In genomic region chr9:75312008-75312407, GRCm38 (mm10) we compare ENCODE assay signal across 9 mouse cellular contexts. TPM values are rescaled to one million over a fixed set of nuclear protein-coding genes. Genes with fewer than 3 reads are reported as not detected.
A peak's percentile ranks its signal among the peaks of the same experiment; 100 is the strongest.
DNase-seq lines count a peak whose midpoint lies in the region; ATAC-seq and TF ChIP-seq lines count a peak whose summit lies in the region.
"Had no signal": no experiment of that assay in that cellular context is flagged by ENCODE, and none has a peak within 500 bp of the region (broad histone marks: within the 10 kb centered on the region; RNA-seq: fewer than 3 reads in every experiment).

No protein-coding gene starts in this region.

- H3K4me1 ChIP-seq in G1E (ENCODE audit: insufficient read depth, low read depth, low read length) = peaks cover 12% of the 10 kb centered on the region

- H3K27me3 ChIP-seq in G1E (ENCODE audit: insufficient read depth, low read length) = peaks cover 20% of the 10 kb centered on the region
- H3K27me3 ChIP-seq: lung, embryonic 15.5 days had no signal

- no peak for ATAC-seq in G1E (ENCODE audit: extremely low read depth, insufficient number of reproducible peaks, low FRiP score, poor library complexity, severe bottlenecking)

- no peaks in the 10 kb centered on the region for H3K9me3 ChIP-seq in G1E (replicated peaks)
- H3K9me3 ChIP-seq: lung, embryonic 15.5 days had no signal

- H3K36me3 ChIP-seq in G1E (replicated peaks) = no peaks in the 10 kb centered on the region
- H3K36me3 ChIP-seq: lung, embryonic 15.5 days had no signal

- TF ChIP-seq CTCF in G1E (IDR thresholded peaks at IDR 0.05; ENCODE audit: low read depth, low read length) = peak; percentile 48; the same call in 1 of the 2 replicates

- H3K4me3 ChIP-seq in G1E (ENCODE audit: low read depth, low read length) = no peak overlapping the region
- H3K4me3 ChIP-seq: lung, embryonic 15.5 days had no signal

- DNase-seq in adrenal gland, adult (ENCODE audit: inconsistent age in 2 of 2, low spot score in 1 of 2) = peak; percentile 69 to 90
- no peak for DNase-seq in adrenal gland, adult 8-10 months
- peak; percentile 31 for DNase-seq in G1E (ENCODE audit: low spot score)
- peak; percentile 94 for DNase-seq in cerebellum, adult 9-10 months
- peak; percentile 23 for DNase-seq in gastrocnemius, postnatal 25 days
- DNase-seq in layer of hippocampus, postnatal 25 days (ENCODE audit: extremely low spot score in 1 of 2, low spot score in 1 of 2) = peak; percentile 76 to 96
- peak; percentile 85 for DNase-seq in mesoderm, embryonic 11.5 days (ENCODE audit: low read depth, low spot score)
- peak; percentile 24 to 38 for DNase-seq in spleen, postnatal 36 days (ENCODE audit: low spot score in 2 of 2)

RNA-seq across cellular contexts. Expression of gene Gnb5, which starts 5.9 kb away (rescaled TPM):
- 10 to 100 TPM; 56.0 to 79.4 (median 66.8) TPM for total RNA-seq in adrenal gland, adult 8-10 months (2022)
- not detected in 2 replicates for total RNA-seq in G1E (2014; fragmentation: Nextera tagmentation)
- total RNA-seq in G1E (2017) = 0.17 and 0.66 TPM in 2 replicates
- polyA plus RNA-seq in G1E (2012) = not detected in 2 replicates
- total RNA-seq in gastrocnemius, postnatal 25 days (2021) = 10 to 100 TPM; 11.6 to 16.9 TPM
- 100 to 1,000 TPM; 124 to 126 TPM for total RNA-seq in layer of hippocampus, postnatal 25 days (2021)

RNA-seq across cellular contexts. Expression of gene Bcl2l10, which starts 35.5 kb away (rescaled TPM):
- total RNA-seq in adrenal gland, adult 8-10 months (2022) = under 1 TPM in 2 of 4 experiments, not detected in 2; 0.41 to 0.97 TPM
- total RNA-seq in G1E (2014; fragmentation: Nextera tagmentation) (not detected in 2 replicates), G1E (2017) (0.12 and 0.33 TPM in 2 replicates)
- not detected in 2 replicates for polyA plus RNA-seq in G1E (2012)
- total RNA-seq in gastrocnemius, postnatal 25 days (2021) = not detected
- total RNA-seq in layer of hippocampus, postnatal 25 days (2021) = under 1 TPM in 1 of 2 experiments, not detected in 1; 0.22 TPM
- polyA plus RNA-seq: lung, embryonic 15.5 days had no signal

Comparison
In these comparisons a context has a peak if more than half of its experiments do, and no peak if none do; other contexts are left out.
1. RNA of gene Gnb5, which starts 5.9 kb away (total RNA-seq): 124 to 126 TPM in layer of hippocampus, postnatal 25 days, 56.0 to 79.4 TPM in adrenal gland, adult 8-10 months and 11.6 to 16.9 TPM in gastrocnemius, postnatal 25 days; 0.17 to 0.66 TPM in G1E; every median in the first group is over 4 times any median in the second.